Mouse (Mus musculus): ENCODE data around the gene Ctsd.
"Not testable (repeated sequence)": the region's sequence is repeated elsewhere in the genome, so short reads cannot be mapped to it uniquely, and the experiment has no call there.

Ctsd gene

GRCm38 (mm10) chr7:142373039-142373438 is 14.8 kb downstream of the Ctsd start:
- no peak for DNase-seq

GRCm38 (mm10) chr7:142371768-142372661 is 15.8 kb downstream of the Ctsd start:
- peak; percentile 57 for DNase-seq

GRCm38 (mm10) chr7:142371398-142371767 is 16.5 kb downstream of the Ctsd start:
- peak; percentile 69 for DNase-seq

GRCm38 (mm10) chr7:142370937-142371336 is 16.9 kb downstream of the Ctsd start:
- DNase-seq = no peak

GRCm38 (mm10) chr7:142369820-142370219 is 18.0 kb downstream of the Ctsd start:
- no peak for DNase-seq

GRCm38 (mm10) chr7:142368856-142369255 is 19.0 kb downstream of the Ctsd start:
- no peak for DNase-seq

GRCm38 (mm10) chr7:142363107-142363506 is 24.7 kb downstream of the Ctsd start:
- DNase-seq = no peak

GRCm38 (mm10) chr7:142360743-142361142 is 27.1 kb downstream of the Ctsd start:
- no peak for DNase-seq

- DNase-seq = no peak
Observed at GRCm38 (mm10) chr7:142359129-142359528, 28.7 kb downstream of the Ctsd start.

- DNase-seq = no peak
Observed at GRCm38 (mm10) chr7:142357566-142357965, 30.3 kb downstream of the Ctsd start.

GRCm38 (mm10) chr7:142354661-142355233 is 33.1 kb downstream of the Ctsd start:
- DNase-seq = no peak

GRCm38 (mm10) chr7:142353854-142354253 is 34.0 kb downstream of the Ctsd start:
- no peak for DNase-seq

GRCm38 (mm10) chr7:142351569-142351968 is 36.3 kb downstream of the Ctsd start:
- DNase-seq = no peak

GRCm38 (mm10) chr7:142349308-142349961 is 38.4 kb downstream of the Ctsd start:
- peak; percentile 44 for DNase-seq

- no peak for DNase-seq
Observed at GRCm38 (mm10) chr7:142347542-142347941, 40.3 kb downstream of the Ctsd start.

- DNase-seq = no peak
Observed at GRCm38 (mm10) chr7:142342247-142342640, 45.6 kb downstream of the Ctsd start.

GRCm38 (mm10) chr7:142341564-142342246 is 46.1 kb downstream of the Ctsd start:
- no peak for DNase-seq

- no peak for DNase-seq
Observed at GRCm38 (mm10) chr7:142340269-142340970, 47.4 kb downstream of the Ctsd start.

- DNase-seq = no peak
Observed at GRCm38 (mm10) chr7:142335151-142335550, 52.7 kb downstream of the Ctsd start.

- peak; percentile 77 for DNase-seq
Observed at GRCm38 (mm10) chr7:142334246-142334645, 53.6 kb downstream of the Ctsd start.

GRCm38 (mm10) chr7:142332741-142333140 is 55.1 kb downstream of the Ctsd start:
- not testable (repeated sequence) for DNase-seq

GRCm38 (mm10) chr7:142331281-142331680 is 56.6 kb downstream of the Ctsd start:
- DNase-seq = no peak
